Mouse (Mus musculus): ENCODE results near the gene Clca3a2. TPM values are rescaled to one million over a fixed set of nuclear protein-coding genes. Genes with fewer than 3 reads are reported as not detected.
"Not testable (repeated sequence)": the region's sequence is repeated elsewhere in the genome, so short reads cannot be mapped to it uniquely, and the experiment has no call there.

Gene Clca3a2
- 0.51 and 1.4 TPM in 2 replicates for polyA plus RNA-seq (2014; fragmentation: Nextera tagmentation; extraction: Ambion mirVana)

- not testable (repeated sequence) for H3K4me3 ChIP-seq (ENCODE audit: low read depth, low read length)
- peak; percentile 8 for DNase-seq (ENCODE audit: low spot score)
Measured at GRCm38 (mm10) chr3:144819219-144819618, at the start of gene Clca3a2. Clca3a2 (minus strand) TSS chr3:144819494.

GRCm38 (mm10) chr3:144849584-144849983 is 30.3 kb upstream of the Clca3a2 start:
- DNase-seq (ENCODE audit: low spot score) (no peak), ATAC-seq (ENCODE audit: low read depth) (no peak)
- whole genome bisulfite sequencing, result 69% methylated on average over 4 of the region's 4 CpGs
- Histone ChIP-seq H3K4me3 (ENCODE audit: low read depth, low read length) (no peak overlapping the region), H3K9ac (ENCODE audit: low read depth, low read length) (no peak overlapping the region), H3K9me3 (ENCODE audit: control insufficient read depth, low read length) (no peaks in the 10 kb centered on the region), H3K4me1 (ENCODE audit: control insufficient read depth, insufficient read depth, low read length) (no peaks in the 10 kb centered on the region), H3K4me2 (ENCODE audit: low read depth, low read length) (no peak overlapping the region), H3K36me3 (ENCODE audit: control insufficient read depth, insufficient read depth, low read length) (no peaks in the 10 kb centered on the region), H3K27ac (replicated peaks; ENCODE audit: low read depth, low read length) (no peak overlapping the region), H3K27me3 (replicated peaks; ENCODE audit: control insufficient read depth, insufficient read depth, low read length) (no peaks in the 10 kb centered on the region)

More at GRCm38 (mm10) chr3:144819219-144819618, at the start of gene Clca3a2:
- ATAC-seq (ENCODE audit: low read depth); H3K4me2 ChIP-seq (ENCODE audit: low read depth, low read length); H3K9me3 ChIP-seq (ENCODE audit: control insufficient read depth, low read length); H3K4me1 ChIP-seq (ENCODE audit: control insufficient read depth, insufficient read depth, low read length); H3K27ac ChIP-seq (replicated peaks; ENCODE audit: low read depth, low read length); H3K36me3 ChIP-seq (ENCODE audit: control insufficient read depth, insufficient read depth, low read length); H3K27me3 ChIP-seq (replicated peaks; ENCODE audit: control insufficient read depth, insufficient read depth, low read length); H3K9ac ChIP-seq (ENCODE audit: low read depth, low read length): not testable (repeated sequence)
- WGBS, result 60% methylated on average over 5 of the region's 6 CpGs

GRCm38 (mm10) chr3:144849014-144849556 is 29.8 kb upstream of the Clca3a2 start, which contains the start of gene Clca3b:
Clca3b (minus strand) TSS chr3:144849357.
- DNase-seq (ENCODE audit: low spot score); H3K4me2 ChIP-seq (ENCODE audit: low read depth, low read length); H3K9ac ChIP-seq (ENCODE audit: low read depth, low read length); H3K4me1 ChIP-seq (ENCODE audit: control insufficient read depth, insufficient read depth, low read length); ATAC-seq (ENCODE audit: low read depth); H3K27me3 ChIP-seq (replicated peaks; ENCODE audit: control insufficient read depth, insufficient read depth, low read length); H3K4me3 ChIP-seq (ENCODE audit: low read depth, low read length); H3K27ac ChIP-seq (replicated peaks; ENCODE audit: low read depth, low read length); H3K36me3 ChIP-seq (ENCODE audit: control insufficient read depth, insufficient read depth, low read length); H3K9me3 ChIP-seq (ENCODE audit: control insufficient read depth, low read length): not testable (repeated sequence)
- 79% methylated on average over 8 of the region's 9 CpGs for WGBS

- ATAC-seq (ENCODE audit: low read depth), result no peak
- no peak overlapping the region for H3K4me3 ChIP-seq (ENCODE audit: low read depth, low read length)
- no peaks in the 10 kb centered on the region for H3K9me3 ChIP-seq (ENCODE audit: control insufficient read depth, low read length)
- no peak for DNase-seq (ENCODE audit: low spot score)
- no peaks in the 10 kb centered on the region for H3K36me3 ChIP-seq (ENCODE audit: control insufficient read depth, insufficient read depth, low read length)
- no peak overlapping the region for H3K27ac ChIP-seq (replicated peaks; ENCODE audit: low read depth, low read length)
- no peaks in the 10 kb centered on the region for H3K4me1 ChIP-seq (ENCODE audit: control insufficient read depth, insufficient read depth, low read length)
- no peak overlapping the region for H3K4me2 ChIP-seq (ENCODE audit: low read depth, low read length)
- H3K27me3 ChIP-seq (replicated peaks; ENCODE audit: control insufficient read depth, insufficient read depth, low read length), result no peaks in the 10 kb centered on the region
- WGBS, result 76% methylated on average over 6 of the region's 6 CpGs
- H3K9ac ChIP-seq (ENCODE audit: low read depth, low read length), result no peak overlapping the region
Measured at GRCm38 (mm10) chr3:144827257-144827656, 8.0 kb upstream of the Clca3a2 start.

GRCm38 (mm10) chr3:144825151-144825550 is 5.9 kb upstream of the Clca3a2 start:
- Histone ChIP-seq H3K27ac (replicated peaks; ENCODE audit: low read depth, low read length) (no peak overlapping the region), H3K4me3 (ENCODE audit: low read depth, low read length) (no peak overlapping the region), H3K9me3 (ENCODE audit: control insufficient read depth, low read length) (no peaks in the 10 kb centered on the region), H3K36me3 (ENCODE audit: control insufficient read depth, insufficient read depth, low read length) (no peaks in the 10 kb centered on the region), H3K4me1 (ENCODE audit: control insufficient read depth, insufficient read depth, low read length) (no peaks in the 10 kb centered on the region), H3K27me3 (replicated peaks; ENCODE audit: control insufficient read depth, insufficient read depth, low read length) (no peaks in the 10 kb centered on the region), H3K9ac (ENCODE audit: low read depth, low read length) (no peak overlapping the region), H3K4me2 (ENCODE audit: low read depth, low read length) (no peak overlapping the region)
- DNase-seq (ENCODE audit: low spot score) (peak; percentile 88), ATAC-seq (ENCODE audit: low read depth) (peak; percentile 75; the same call in 1 of the 2 replicates)
- WGBS, result 13% methylated on average over 10 of the region's 10 CpGs

GRCm38 (mm10) chr3:144823331-144823730 is 4.0 kb upstream of the Clca3a2 start:
- no peaks in the 10 kb centered on the region for H3K4me1 ChIP-seq (ENCODE audit: control insufficient read depth, insufficient read depth, low read length)
- no peaks in the 10 kb centered on the region for H3K9me3 ChIP-seq (ENCODE audit: control insufficient read depth, low read length)
- no peak overlapping the region for H3K27ac ChIP-seq (replicated peaks; ENCODE audit: low read depth, low read length)
- ATAC-seq (ENCODE audit: low read depth), result no peak
- no peak overlapping the region for H3K9ac ChIP-seq (ENCODE audit: low read depth, low read length)
- H3K27me3 ChIP-seq (replicated peaks; ENCODE audit: control insufficient read depth, insufficient read depth, low read length), result no peaks in the 10 kb centered on the region
- WGBS, result 76% methylated on average over 5 of the region's 5 CpGs
- no peak overlapping the region for H3K4me3 ChIP-seq (ENCODE audit: low read depth, low read length)
- no peak for DNase-seq (ENCODE audit: low spot score)
- no peak overlapping the region for H3K4me2 ChIP-seq (ENCODE audit: low read depth, low read length)
- no peaks in the 10 kb centered on the region for H3K36me3 ChIP-seq (ENCODE audit: control insufficient read depth, insufficient read depth, low read length)

GRCm38 (mm10) chr3:144820632-144821031 is 1.3 kb upstream of the Clca3a2 start:
- Histone ChIP-seq H3K27me3 (replicated peaks; ENCODE audit: control insufficient read depth, insufficient read depth, low read length) (no peaks in the 10 kb centered on the region), H3K9ac (ENCODE audit: low read depth, low read length) (no peak overlapping the region), H3K4me3 (ENCODE audit: low read depth, low read length) (no peak overlapping the region), H3K4me1 (ENCODE audit: control insufficient read depth, insufficient read depth, low read length) (no peaks in the 10 kb centered on the region), H3K9me3 (ENCODE audit: control insufficient read depth, low read length) (no peaks in the 10 kb centered on the region), H3K4me2 (ENCODE audit: low read depth, low read length) (no peak overlapping the region), H3K36me3 (ENCODE audit: control insufficient read depth, insufficient read depth, low read length) (no peaks in the 10 kb centered on the region), H3K27ac (replicated peaks; ENCODE audit: low read depth, low read length) (no peak overlapping the region)
- WGBS, result 50% methylated on average over 1 of the region's 1 CpGs
- DNase-seq (ENCODE audit: low spot score), result no peak
- no peak for ATAC-seq (ENCODE audit: low read depth)

GRCm38 (mm10) chr3:144813336-144813735 is 6.0 kb downstream of the Clca3a2 start:
- WGBS, result 83% methylated on average over 6 of the region's 6 CpGs
- not testable (repeated sequence) for DNase-seq (ENCODE audit: low spot score); H3K27me3 ChIP-seq (replicated peaks; ENCODE audit: control insufficient read depth, insufficient read depth, low read length); ATAC-seq (ENCODE audit: low read depth); H3K9me3 ChIP-seq (ENCODE audit: control insufficient read depth, low read length); H3K4me2 ChIP-seq (ENCODE audit: low read depth, low read length); H3K27ac ChIP-seq (replicated peaks; ENCODE audit: low read depth, low read length); H3K9ac ChIP-seq (ENCODE audit: low read depth, low read length); H3K4me1 ChIP-seq (ENCODE audit: control insufficient read depth, insufficient read depth, low read length); H3K36me3 ChIP-seq (ENCODE audit: control insufficient read depth, insufficient read depth, low read length); H3K4me3 ChIP-seq (ENCODE audit: low read depth, low read length)

GRCm38 (mm10) chr3:144811821-144812220 is 7.5 kb downstream of the Clca3a2 start:
- no peak overlapping the region for H3K4me2 ChIP-seq (ENCODE audit: low read depth, low read length)
- no peaks in the 10 kb centered on the region for H3K4me1 ChIP-seq (ENCODE audit: control insufficient read depth, insufficient read depth, low read length)
- H3K9ac ChIP-seq (ENCODE audit: low read depth, low read length), result no peak overlapping the region
- 32% methylated on average over 3 of the region's 3 CpGs for WGBS
- no peak overlapping the region for H3K4me3 ChIP-seq (ENCODE audit: low read depth, low read length)
- H3K36me3 ChIP-seq (ENCODE audit: control insufficient read depth, insufficient read depth, low read length), result no peaks in the 10 kb centered on the region
- H3K27ac ChIP-seq (replicated peaks; ENCODE audit: low read depth, low read length), result no peak overlapping the region
- no peaks in the 10 kb centered on the region for H3K27me3 ChIP-seq (replicated peaks; ENCODE audit: control insufficient read depth, insufficient read depth, low read length)
- H3K9me3 ChIP-seq (ENCODE audit: control insufficient read depth, low read length), result no peaks in the 10 kb centered on the region
- no peak for DNase-seq (ENCODE audit: low spot score)
- no peak for ATAC-seq (ENCODE audit: low read depth)
